Mouse (Mus musculus) telencephalon, adult 2 months (tissue): ENCODE results near the gene Sh3bp2.
"Not testable (repeated sequence)": the region's sequence is repeated elsewhere in the genome, so short reads cannot be mapped to it uniquely, and the experiment has no call there.

Experiments used
- DNase-seq: peaks from one replicate; pipeline ENCODE4 v3.0.0-alpha.2; 2011; ENCODE audit warnings: low read depth, low spot score

Sh3bp2 gene

DNA sequence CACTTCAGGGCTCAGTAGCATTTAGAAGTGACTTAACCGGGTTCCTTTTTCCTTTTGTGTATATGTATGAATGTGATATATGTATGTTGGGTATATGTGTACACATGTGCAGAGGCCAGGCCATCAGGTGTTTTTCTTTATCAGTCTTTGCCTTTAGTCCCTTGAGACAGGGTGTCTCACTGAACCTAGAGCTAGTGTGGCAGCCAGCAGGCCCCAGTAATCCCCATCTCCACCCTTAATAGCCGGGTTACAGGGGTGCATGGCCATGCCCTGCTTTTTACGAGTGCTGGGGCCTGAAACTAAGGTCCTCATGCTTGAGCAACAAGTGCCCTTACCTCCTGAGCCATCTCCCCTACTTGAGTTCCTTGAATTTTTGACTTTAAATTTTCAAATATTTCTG lies 45.9 kb downstream of the Sh3bp2 start:
- DNase-seq: no peak

GRCm38 (mm10) chr5:34572568-34572967 lies 46.9 kb downstream of the Sh3bp2 start:
- DNase-seq: not testable (repeated sequence)

GRCm38 (mm10) chr5:34573268-34574221 lies 47.9 kb downstream of the Sh3bp2 start, which contains the start of gene Add1:
Gene Add1, plus strand, starts transcription at chr5:34573664.
- peak; percentile 96 for DNase-seq

- DNase-seq: no peak
Observed at GRCm38 (mm10) chr5:34574721-34575120, 49.1 kb downstream of the Sh3bp2 start.

- DNase-seq: no peak
Observed at GRCm38 (mm10) chr5:34576286-34576685, 50.6 kb downstream of the Sh3bp2 start.

GRCm38 (mm10) chr5:34578038-34578655 lies 52.5 kb downstream of the Sh3bp2 start:
- DNase-seq: no peak

GRCm38 (mm10) chr5:34579377-34579776 lies 53.7 kb downstream of the Sh3bp2 start:
- no peak for DNase-seq

DNA sequence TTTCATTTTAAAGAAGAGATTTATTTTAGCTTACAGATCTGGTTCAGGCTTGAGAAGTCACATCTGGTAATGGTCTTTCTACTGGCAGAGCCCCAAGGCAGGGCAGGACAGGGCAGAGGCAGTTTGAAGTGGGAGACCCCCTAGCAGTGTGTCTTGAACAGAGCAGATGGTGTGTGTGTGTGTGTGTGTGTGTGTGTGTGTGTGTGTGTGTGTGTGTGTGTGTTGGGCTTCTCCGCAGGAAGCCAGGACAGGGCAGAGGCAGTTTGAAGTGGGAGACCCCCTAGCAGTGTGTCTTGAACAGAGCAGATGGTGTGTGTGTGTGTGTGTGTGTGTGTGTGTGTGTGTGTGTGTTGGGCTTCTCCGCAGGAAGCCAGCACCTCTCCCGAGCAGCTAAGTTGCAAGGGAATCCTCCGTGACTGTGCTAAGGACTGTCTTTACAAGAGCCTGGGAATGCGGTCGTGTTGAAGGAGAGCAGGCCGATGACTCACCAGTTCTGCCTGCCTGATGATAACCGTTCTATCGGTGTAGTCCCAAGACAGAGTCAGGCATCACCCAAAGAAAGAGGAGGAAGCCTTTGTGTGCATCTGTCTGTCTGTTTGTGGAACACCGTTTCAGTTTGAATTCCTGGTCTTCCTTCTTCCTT lies 56.2 kb downstream of the Sh3bp2 start:
- DNase-seq: peak; percentile 86

DNA sequence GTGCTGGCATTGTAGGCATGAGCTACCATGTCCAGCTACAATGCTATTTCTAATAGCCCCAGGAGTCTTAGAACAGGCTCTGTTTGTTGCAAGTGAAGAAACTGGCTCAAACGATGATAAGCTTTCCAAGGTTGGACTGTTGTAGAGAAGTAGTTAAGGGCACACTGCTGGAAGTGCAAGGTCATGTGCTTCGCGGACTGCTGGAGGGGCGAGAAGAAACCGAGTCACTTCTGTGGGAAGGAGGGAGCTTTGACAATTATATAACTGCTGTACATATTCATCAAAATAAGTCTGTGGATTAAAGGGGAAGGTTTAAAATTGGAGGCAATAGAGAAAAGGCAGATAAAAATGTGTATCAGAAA lies 56.7 kb downstream of the Sh3bp2 start:
- DNase-seq: no peak

GRCm38 (mm10) chr5:34585216-34585615 lies 59.6 kb downstream of the Sh3bp2 start:
- no peak for DNase-seq

- no peak for DNase-seq
Observed at GRCm38 (mm10) chr5:34587881-34588280, 62.2 kb downstream of the Sh3bp2 start.

GRCm38 (mm10) chr5:34590059-34590458 lies 64.4 kb downstream of the Sh3bp2 start:
- no peak for DNase-seq

GRCm38 (mm10) chr5:34590702-34591101 lies 65.1 kb downstream of the Sh3bp2 start:
- DNase-seq: no peak

- DNase-seq: no peak
Observed at GRCm38 (mm10) chr5:34591388-34592004, 65.9 kb downstream of the Sh3bp2 start.

GRCm38 (mm10) chr5:34592224-34592623 lies 66.6 kb downstream of the Sh3bp2 start:
- DNase-seq: not testable (repeated sequence)

- no peak for DNase-seq
Observed at GRCm38 (mm10) chr5:34592666-34593065, 67.0 kb downstream of the Sh3bp2 start.

- no peak for DNase-seq
Observed at GRCm38 (mm10) chr5:34593202-34593727, 67.6 kb downstream of the Sh3bp2 start.

GRCm38 (mm10) chr5:34604576-34604975 lies 78.9 kb downstream of the Sh3bp2 start:
- no peak for DNase-seq

DNA sequence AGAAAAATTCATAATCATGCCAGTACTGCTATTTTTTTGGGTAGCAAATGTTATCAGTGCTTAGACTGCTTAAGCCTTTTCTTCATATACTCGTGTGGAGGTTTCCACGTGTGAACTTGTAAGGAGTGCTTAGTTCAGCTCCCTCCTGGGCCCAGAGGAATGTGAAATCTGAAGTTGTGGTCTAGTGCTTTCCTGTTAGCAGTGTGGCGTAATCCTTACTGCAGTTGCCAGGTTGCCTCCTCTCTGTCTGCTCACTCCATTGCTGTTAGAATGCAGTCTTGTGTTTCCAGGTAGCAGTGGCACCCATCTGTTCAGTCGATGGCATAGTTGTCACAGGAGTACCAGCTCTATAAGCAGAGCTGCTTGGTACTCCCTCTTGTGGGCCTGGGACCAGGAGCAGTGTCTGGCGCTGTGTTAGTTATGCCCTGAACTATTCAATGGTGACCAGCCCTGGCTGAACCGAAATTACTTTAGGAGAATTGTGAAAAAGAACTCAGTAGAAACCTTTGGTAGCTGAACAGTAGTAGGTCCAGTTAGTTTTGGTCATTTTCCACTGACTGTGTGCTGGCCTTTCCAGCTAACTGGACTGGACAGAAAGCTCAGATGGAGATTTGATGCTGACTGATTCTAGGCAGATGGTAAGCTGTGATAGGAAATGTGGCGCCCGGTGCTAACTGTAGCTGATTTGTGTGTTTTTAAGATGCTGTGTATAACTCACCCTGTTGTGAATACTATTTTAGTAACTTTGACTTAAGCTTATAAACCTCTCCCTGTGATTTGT lies 81.7 kb downstream of the Sh3bp2 start:
- no peak for DNase-seq

GRCm38 (mm10) chr5:34608226-34608625 lies 82.6 kb downstream of the Sh3bp2 start:
- no peak for DNase-seq

DNA sequence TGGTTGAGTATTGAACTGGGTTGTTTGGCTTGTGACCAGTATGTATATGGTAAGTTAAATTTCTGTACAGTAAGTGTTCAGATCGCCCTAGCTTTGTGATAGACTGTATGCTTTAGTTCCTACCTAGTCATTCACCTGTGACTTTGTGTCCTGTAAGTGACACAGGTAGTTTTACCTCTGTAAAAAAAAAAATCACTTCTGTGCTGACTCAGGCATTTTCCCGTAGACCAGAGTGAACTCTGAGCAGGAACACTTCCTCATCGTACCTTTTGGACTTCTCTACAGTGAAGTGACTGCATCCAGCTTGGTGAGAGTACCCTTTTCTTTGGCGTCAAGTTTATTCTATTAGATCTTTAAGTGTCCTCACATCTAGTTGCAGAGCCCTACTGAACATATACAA lies 84.3 kb downstream of the Sh3bp2 start:
- DNase-seq: no peak
